Mouse (Mus musculus) lung, embryonic 14.5 days (tissue): ENCODE results near the gene Ltbp4. TPM values are rescaled to one million over a fixed set of nuclear protein-coding genes. Genes with fewer than 3 reads are reported as not detected.

Source experiments
- ATAC-seq: fragments of 200-750 bp; cut with Nextera tagmentation; 2 replicates; pipeline ENCODE4 v1.8.0; 2017; ENCODE audit warnings: mild to moderate bottlenecking, moderate TSS enrichment, moderate library complexity; ENCODE audit not compliant: insufficient read depth
- DNase-seq: peaks from one replicate; pipeline ENCODE4 v3.0.0-alpha.2; 2015
- H3K27ac ChIP-seq: fragments of 300-500 bp; sonication (generic); 2 replicates; pipeline ENCODE4 v1.5.1; 2014; ENCODE audit warnings: low read depth, mild to moderate bottlenecking, moderate library complexity
- H3K27me3 ChIP-seq: fragments of 300-500 bp; sonication (generic); 2 replicates; pipeline ENCODE4 v1.6.1; 2014; ENCODE audit warnings: low read length, control low read depth; ENCODE audit not compliant: insufficient read depth
- H3K36me3 ChIP-seq: fragments of 300-500 bp; sonication (generic); 2 replicates; pipeline ENCODE4 v1.6.1; 2014; ENCODE audit warnings: control low read depth; ENCODE audit not compliant: insufficient read depth
- H3K4me1 ChIP-seq: fragments of 300-500 bp; sonication (generic); 2 replicates; pipeline ENCODE4 v1.6.1; 2014; ENCODE audit warnings: antibody characterized with exemption, control low read depth; ENCODE audit not compliant: insufficient read depth
- H3K4me2 ChIP-seq: fragments of 300-500 bp; sonication (generic); 2 replicates; pipeline ENCODE4 v1.6.1; 2014; ENCODE audit warnings: mild to moderate bottlenecking
- H3K4me3 ChIP-seq: fragments of 300-500 bp; sonication (generic); 2 replicates; pipeline ENCODE4 v1.5.1; 2014; ENCODE audit warnings: low read depth, low read length
- H3K9ac ChIP-seq: fragments of 300-500 bp; sonication (generic); 2 replicates; pipeline ENCODE4 v1.6.1; 2014
- H3K9me3 ChIP-seq: fragments of 300-500 bp; sonication (generic); 2 replicates; pipeline ENCODE4 v1.6.1; 2016; ENCODE audit warnings: low read depth, low read length, control low read depth
- CTCF ChIP-seq: IDR thresholded peaks from 2 replicates; pipeline ENCODE4 v1.5.1; 2016; ENCODE audit warnings: antibody characterized with exemption, low read depth
- WGBS: fragments of 180-500 bp; shearing (Covaris S2); extraction: QIAGEN DNeasy Blood & Tissue Kit; methylation state at CpG from one replicate; pipeline ENCODE4 v1.1.7; 2014; 5-methylcytosine and 5-hydroxymethylcytosine counted together
- polyA plus RNA-seq: library from polyadenylated mRNA; unstranded; fragments of >200 nt; fragmentation: Nextera tagmentation; extraction: Ambion mirVana; gene quantifications from 2 replicates; pipeline ENCODE4 v1.2.1, GENCODE M21; 2014

Gene Ltbp4
- polyA plus RNA-seq, 1 experiment from 2014 or later, result 86.0 TPM

DNA sequence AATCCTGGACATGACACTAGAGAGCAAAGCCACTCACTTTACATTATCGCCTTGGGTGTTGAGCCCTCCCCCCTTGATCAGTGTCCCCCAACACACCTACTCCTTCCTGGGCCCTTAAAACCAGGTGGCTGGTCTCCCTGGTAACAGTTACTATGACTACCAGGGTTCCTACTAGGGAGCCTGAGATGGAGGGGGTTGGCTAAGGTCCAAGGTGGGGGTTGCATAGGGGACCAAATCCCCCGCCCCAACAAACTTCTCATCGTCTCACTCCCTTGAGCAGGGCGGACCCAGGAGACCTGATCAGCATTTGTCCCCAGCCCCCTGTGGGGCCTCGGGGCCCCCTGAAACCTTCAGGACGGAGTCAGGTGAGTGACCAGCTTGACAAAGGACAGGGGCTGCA, 75.6 kb downstream of the Ltbp4 start:
- DNase-seq, result no peak
- peaks cover 23% of the 10 kb centered on the region; the same call in 1 of the 2 replicates for H3K4me1 ChIP-seq
- no peak overlapping the region for H3K4me2 ChIP-seq
- H3K36me3 ChIP-seq, result peaks cover 31% of the 10 kb centered on the region; the same call in 1 of the 2 replicates
- H3K9ac ChIP-seq, result no peak overlapping the region
- H3K4me3 ChIP-seq, result no peak overlapping the region
- no peak overlapping the region for H3K27ac ChIP-seq
- H3K27me3 ChIP-seq, result no peaks in the 10 kb centered on the region
- H3K9me3 ChIP-seq, result no peaks in the 10 kb centered on the region
- 65% methylated on average over 6 of the region's 6 CpGs for WGBS
- no peak for ATAC-seq
- TF ChIP-seq CTCF, result no peak

DNA sequence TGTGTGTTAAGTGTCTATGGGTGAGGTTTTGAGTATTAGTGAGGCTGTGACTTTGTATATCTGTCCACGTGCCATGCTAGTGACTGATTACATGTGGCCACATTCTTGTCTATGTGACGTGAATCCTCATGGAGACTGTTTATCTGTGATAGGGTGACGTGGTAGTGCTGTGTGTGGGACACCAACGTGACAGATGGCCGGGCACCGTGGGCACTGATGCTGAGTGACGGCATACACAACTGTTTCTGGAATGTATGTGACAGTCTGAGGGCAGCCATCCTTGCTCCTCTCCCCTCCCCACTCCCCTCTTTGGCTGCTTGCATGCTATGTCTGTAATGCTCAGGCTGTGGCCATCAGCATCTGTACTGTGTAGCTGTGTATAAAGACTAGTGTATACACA, 76.6 kb downstream of the Ltbp4 start:
- Histone ChIP-seq H3K4me1 (peaks cover 18% of the 10 kb centered on the region; the same call in 1 of the 2 replicates), H3K27ac (no peak overlapping the region), H3K9me3 (no peaks in the 10 kb centered on the region), H3K27me3 (no peaks in the 10 kb centered on the region), H3K36me3 (peaks cover 31% of the 10 kb centered on the region; the same call in 1 of the 2 replicates), H3K9ac (no peak overlapping the region), H3K4me3 (peak overlapping the region; percentile 81), H3K4me2 (peak overlapping the region; percentile 65)
- DNase-seq, result peak; percentile 17
- ATAC-seq, result no peak
- no peak for TF ChIP-seq CTCF
- WGBS, result 45% methylated on average over 7 of the region's 7 CpGs

DNA sequence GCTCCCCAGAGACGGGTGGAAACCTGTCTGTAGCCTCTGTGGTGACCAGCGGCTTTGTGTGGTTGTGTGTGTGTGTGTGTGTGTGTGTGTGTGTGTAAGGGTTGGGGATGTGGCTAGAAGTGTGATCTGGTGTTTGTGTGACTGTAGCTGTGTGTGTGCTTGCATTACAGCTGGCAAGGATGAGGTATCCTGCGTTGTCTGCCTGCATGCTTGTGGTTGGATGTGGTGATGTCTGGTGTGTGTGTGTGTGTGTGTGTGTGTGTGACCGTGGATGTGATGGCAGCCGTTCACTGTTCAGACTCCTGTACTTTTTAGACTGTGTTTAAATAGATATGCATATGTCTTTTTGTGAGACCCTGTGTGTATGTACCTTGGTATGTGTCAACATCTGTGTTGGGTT, 77.7 kb downstream of the Ltbp4 start:
- 16% methylated on average over 5 of the region's 5 CpGs for WGBS
- Histone ChIP-seq H3K27me3 (no peaks in the 10 kb centered on the region), H3K4me2 (peak overlapping the region; percentile 65), H3K27ac (peak overlapping the region; percentile 82), H3K9ac (peak overlapping the region; percentile 82), H3K4me1 (peaks cover 18% of the 10 kb centered on the region; the same call in 1 of the 2 replicates), H3K36me3 (peaks cover 30% of the 10 kb centered on the region; the same call in 1 of the 2 replicates), H3K9me3 (no peaks in the 10 kb centered on the region), H3K4me3 (peak overlapping the region; percentile 81)
- no peak for TF ChIP-seq CTCF
- DNase-seq, result peak; percentile 22
- no peak for ATAC-seq

DNA sequence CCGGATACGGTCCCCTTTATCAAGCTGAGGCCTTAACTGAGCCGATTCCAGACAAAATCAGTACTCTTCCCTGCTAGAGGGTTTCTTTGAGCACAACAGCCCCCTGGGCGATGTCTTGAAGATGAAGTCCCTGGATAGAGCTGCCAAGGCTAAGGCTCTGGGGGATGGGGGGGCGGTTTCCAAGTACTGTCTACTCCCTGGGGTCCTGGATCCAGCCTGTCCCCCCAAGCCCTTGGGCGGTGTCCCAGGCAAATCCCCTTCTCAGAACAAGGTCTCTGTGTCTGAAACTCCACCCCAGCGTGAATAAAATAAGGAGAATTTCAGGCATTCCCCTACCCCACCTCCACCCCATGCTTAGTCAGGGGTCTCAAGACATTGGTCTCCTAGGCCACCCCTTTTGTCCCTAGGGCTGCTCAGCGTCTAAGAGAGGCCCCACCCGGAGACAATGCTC, 78.2 kb downstream of the Ltbp4 start:
- H3K4me1 ChIP-seq, result peaks cover 18% of the 10 kb centered on the region; the same call in 1 of the 2 replicates
- peak; percentile 19 for DNase-seq
- under 1% methylated on average over 9 of the region's 9 CpGs for whole genome bisulfite sequencing
- peak overlapping the region; percentile 65 for H3K4me2 ChIP-seq
- ATAC-seq, result no peak
- TF ChIP-seq CTCF, result no peak
- no peaks in the 10 kb centered on the region for H3K27me3 ChIP-seq
- H3K9me3 ChIP-seq, result no peaks in the 10 kb centered on the region
- peak overlapping the region; percentile 81 for H3K4me3 ChIP-seq
- peak overlapping the region; percentile 82 for H3K27ac ChIP-seq
- H3K36me3 ChIP-seq, result peaks cover 26% of the 10 kb centered on the region; the same call in 1 of the 2 replicates
- H3K9ac ChIP-seq, result peak overlapping the region; percentile 82

DNA sequence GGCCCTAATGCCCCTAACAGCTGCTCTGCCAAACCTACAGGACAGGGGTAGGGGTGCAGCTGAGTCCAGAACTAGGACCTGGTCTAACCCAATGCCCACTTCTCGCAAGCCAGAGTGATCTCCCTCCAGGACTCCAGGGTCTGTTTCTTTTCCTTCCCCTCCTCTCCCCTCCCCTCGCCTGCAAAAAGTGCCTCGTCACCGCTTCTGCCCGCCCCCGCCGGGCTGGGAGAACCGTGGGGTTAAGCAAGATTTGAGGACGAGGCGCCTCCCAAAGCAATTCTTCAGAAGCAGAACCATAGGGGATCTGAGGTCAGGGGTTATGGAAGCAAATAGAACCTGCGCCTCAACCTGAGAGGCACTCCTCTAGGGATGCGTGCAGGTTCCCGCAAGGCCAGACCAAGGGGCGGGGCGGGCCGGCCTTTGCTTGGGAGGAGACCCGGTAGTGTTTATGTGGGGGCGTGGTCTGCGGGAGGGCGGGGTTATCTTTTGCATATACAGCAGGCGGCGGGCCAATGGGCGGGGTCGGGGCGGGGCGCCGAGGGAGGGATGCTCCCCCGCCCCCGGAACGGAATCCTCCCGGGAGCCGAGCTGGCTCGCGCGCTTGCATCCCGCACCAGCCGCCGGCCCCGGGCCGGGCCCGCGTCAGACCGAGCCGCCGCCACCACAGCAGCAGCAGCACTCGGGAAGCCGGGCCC, 79.1 kb downstream of the Ltbp4 start, which contains the start of gene Numbl:
Gene Numbl (plus strand): TSS at position 229 of the 695 bp plus-strand sequence.
- peaks cover 21% of the 10 kb centered on the region; the same call in 1 of the 2 replicates for H3K36me3 ChIP-seq
- no peak for TF ChIP-seq CTCF
- H3K4me3 ChIP-seq, result peak within 1 kb of the TSS; percentile 81
- H3K4me1 ChIP-seq, result peaks cover 18% of the 10 kb centered on the region; the same call in 1 of the 2 replicates
- H3K4me2 ChIP-seq, result peak within 1 kb of the TSS; percentile 65
- H3K9me3 ChIP-seq, result no peaks in the 10 kb centered on the region
- DNase-seq (peak; percentile 92), ATAC-seq (peak; percentile 80)
- peak within 1 kb of the TSS; percentile 82 for H3K9ac ChIP-seq
- no peaks in the 10 kb centered on the region for H3K27me3 ChIP-seq
- WGBS, result under 1% methylated on average over 46 of the region's 47 CpGs
- peak within 1 kb of the TSS; percentile 82 for H3K27ac ChIP-seq

DNA sequence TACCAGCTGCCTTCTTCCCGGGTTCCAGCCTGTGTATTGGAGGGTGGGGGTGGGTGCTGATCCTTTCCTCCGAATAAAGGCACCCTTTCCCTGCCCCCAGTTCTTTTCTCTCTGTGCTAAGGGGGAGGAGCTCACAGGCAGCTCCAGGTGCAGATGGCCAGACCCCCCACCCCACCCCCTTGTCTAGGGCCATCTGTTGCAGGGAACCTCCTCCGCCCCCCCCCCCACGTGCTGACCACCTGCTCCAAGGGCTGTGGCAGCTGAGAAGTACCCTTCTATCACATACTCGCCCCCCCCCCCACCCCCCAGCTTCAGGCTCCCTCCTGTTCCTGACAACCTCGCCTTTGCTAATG, 79.7 kb downstream of the Ltbp4 start:
- Histone ChIP-seq H3K4me1 (peaks cover 18% of the 10 kb centered on the region; the same call in 1 of the 2 replicates), H3K4me2 (peak overlapping the region; percentile 65), H3K4me3 (peak overlapping the region; percentile 81), H3K27me3 (no peaks in the 10 kb centered on the region), H3K27ac (peak overlapping the region; percentile 70), H3K9ac (peak overlapping the region; percentile 82), H3K9me3 (no peaks in the 10 kb centered on the region), H3K36me3 (peaks cover 17% of the 10 kb centered on the region; the same call in 1 of the 2 replicates)
- no peak for TF ChIP-seq CTCF
- ATAC-seq (peak; percentile 4; the same call in 1 of the 2 replicates), DNase-seq (no peak)
- 0% methylated on average over 4 of the region's 6 CpGs for WGBS

DNA sequence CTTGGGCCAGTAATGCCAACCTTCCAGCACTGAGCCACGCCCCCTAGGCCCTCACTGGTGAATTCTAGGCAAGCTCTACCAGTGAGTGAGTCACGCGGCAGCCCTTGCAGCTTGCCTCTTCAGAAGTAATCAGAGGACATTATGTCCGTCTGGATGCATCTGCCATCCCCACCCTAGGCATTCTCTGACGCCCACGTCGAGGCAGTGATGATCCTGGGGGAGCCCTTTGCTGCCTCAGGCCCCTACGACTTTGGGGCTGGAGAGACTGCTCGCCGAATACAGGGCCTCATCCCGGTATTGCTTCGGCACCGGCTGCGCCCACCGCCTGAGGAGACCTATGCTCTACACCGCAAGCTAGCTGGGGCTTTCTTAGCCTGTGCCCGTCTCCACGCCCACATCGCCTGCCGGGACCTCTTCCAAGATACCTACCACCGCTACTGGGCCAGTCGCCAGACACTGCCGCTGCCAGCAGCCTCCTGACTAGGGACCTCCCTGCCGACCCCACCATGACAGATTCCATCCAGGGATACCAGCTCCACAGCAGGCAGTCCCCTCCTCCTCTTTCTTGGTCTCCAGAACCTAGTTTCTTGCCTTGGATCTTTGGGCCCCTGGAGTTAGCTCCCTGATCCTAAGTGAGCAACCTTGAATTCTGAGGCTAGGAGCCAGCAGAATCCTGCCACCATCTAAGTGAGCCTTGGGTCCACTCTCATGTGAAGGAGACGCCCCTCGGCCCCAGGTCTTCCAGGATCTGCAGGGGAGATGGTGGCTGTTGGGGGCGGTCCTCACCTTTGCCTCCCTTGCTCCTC, 80.2 kb downstream of the Ltbp4 start:
- H3K4me3 ChIP-seq, result peak overlapping the region; percentile 81
- H3K4me2 ChIP-seq, result peak overlapping the region; percentile 65
- DNase-seq (peak; percentile 64), ATAC-seq (no peak)
- WGBS, result 25% methylated on average over 27 of the region's 27 CpGs
- peaks cover 18% of the 10 kb centered on the region; the same call in 1 of the 2 replicates for H3K4me1 ChIP-seq
- H3K9ac ChIP-seq, result peak overlapping the region; percentile 5; the same call in 1 of the 2 replicates
- H3K27me3 ChIP-seq, result no peaks in the 10 kb centered on the region
- TF ChIP-seq CTCF, result no peak
- no peaks in the 10 kb centered on the region for H3K9me3 ChIP-seq
- H3K27ac ChIP-seq, result peak overlapping the region; percentile 69
- H3K36me3 ChIP-seq, result peaks cover 11% of the 10 kb centered on the region; the same call in 1 of the 2 replicates
